Mouse (Mus musculus) embryonic facial prominence, embryonic 12.5 days (tissue): ENCODE measurements around the gene Vac14. TPM values are rescaled to one million over a fixed set of nuclear protein-coding genes. Genes with fewer than 3 reads are reported as not detected.
A peak's percentile ranks its signal among the peaks of the same experiment; 100 is the strongest.

Experiments used
- ATAC-seq: fragments of 200-750 bp; cut with Nextera tagmentation; 2 replicates; pipeline ENCODE4 v1.8.0; 2017; ENCODE audit not compliant: insufficient number of reproducible peaks, insufficient read depth, low FRiP score, low TSS enrichment
- H3K27ac ChIP-seq: fragments of 300-500 bp; sonication (generic); 2 replicates; pipeline ENCODE4 v1.5.1; 2016; ENCODE audit warnings: mild to moderate bottlenecking
- H3K27me3 ChIP-seq: fragments of 300-500 bp; sonication (generic); 2 replicates; pipeline ENCODE4 v1.6.1; 2016; ENCODE audit warnings: mild to moderate bottlenecking, moderate library complexity
- H3K36me3 ChIP-seq: fragments of 300-500 bp; sonication (generic); 2 replicates; pipeline ENCODE4 v1.6.1; 2016; ENCODE audit warnings: mild to moderate bottlenecking
- H3K4me1 ChIP-seq: fragments of 300-500 bp; sonication (generic); 2 replicates; pipeline ENCODE4 v1.6.1; 2016
- H3K4me2 ChIP-seq: fragments of 300-500 bp; sonication (generic); replicated peaks from 2 replicates; pipeline ENCODE4 v1.6.1; 2016; ENCODE audit warnings: mild to moderate bottlenecking, moderate library complexity
- H3K4me3 ChIP-seq: fragments of 300-500 bp; sonication (generic); 2 replicates; pipeline ENCODE4 v1.5.1; 2016; ENCODE audit warnings: mild to moderate bottlenecking
- H3K9ac ChIP-seq: fragments of 300-500 bp; sonication (generic); 2 replicates; pipeline ENCODE4 v1.6.1; 2016; ENCODE audit warnings: mild to moderate bottlenecking, moderate library complexity
- H3K9me3 ChIP-seq: fragments of 300-500 bp; sonication (generic); 2 replicates; pipeline ENCODE4 v1.6.1; 2016; ENCODE audit warnings: mild to moderate bottlenecking, moderate library complexity
- WGBS: fragments of 180-500 bp; shearing (Covaris S2); methylation state at CpG from one replicate; pipeline ENCODE4 v1.1.7; 2016; 5-methylcytosine and 5-hydroxymethylcytosine counted together
- polyA plus RNA-seq: library from polyadenylated mRNA; unstranded; fragments of >200 nt; fragmentation: Nextera tagmentation; extraction: Ambion mirVana; gene quantifications from 2 replicates; pipeline ENCODE4 v1.2.1, GENCODE M21; 2016

Vac14 gene
- polyA plus RNA-seq, 1 experiment from 2014 or later: 24.8 TPM

GRCm38 (mm10) chr8:110669932-110670628 is 51.7 kb downstream of the Vac14 start:
- WGBS: 77% methylated on average over 8 of the region's 8 CpGs
- Histone ChIP-seq H3K4me1 (no peaks in the 10 kb centered on the region; the same call in 1 of the 2 replicates), H3K4me2 (no peak overlapping the region), H3K27ac (no peak overlapping the region), H3K36me3 (peaks cover 8% of the 10 kb centered on the region; the same call in 1 of the 2 replicates), H3K9me3 (no peaks in the 10 kb centered on the region), H3K27me3 (no peaks in the 10 kb centered on the region), H3K9ac (no peak overlapping the region), H3K4me3 (no peak overlapping the region)
- no peak for ATAC-seq

GRCm38 (mm10) chr8:110671309-110671708 is 52.9 kb downstream of the Vac14 start:
- Histone ChIP-seq H3K9me3 (no peaks in the 10 kb centered on the region), H3K4me2 (no peak overlapping the region), H3K4me1 (peaks cover 6% of the 10 kb centered on the region), H3K9ac (no peak overlapping the region), H3K27me3 (no peaks in the 10 kb centered on the region), H3K4me3 (no peak overlapping the region), H3K27ac (no peak overlapping the region), H3K36me3 (peaks cover 11% of the 10 kb centered on the region; the same call in 1 of the 2 replicates)
- ATAC-seq: no peak
- 88% methylated on average over 6 of the region's 6 CpGs for whole genome bisulfite sequencing

- Histone ChIP-seq H3K27me3 (no peaks in the 10 kb centered on the region), H3K36me3 (peaks cover 11% of the 10 kb centered on the region; the same call in 1 of the 2 replicates), H3K9me3 (no peaks in the 10 kb centered on the region), H3K9ac (no peak overlapping the region), H3K27ac (peak overlapping the region; percentile 31; the same call in 1 of the 2 replicates), H3K4me3 (no peak overlapping the region), H3K4me1 (peaks cover 12% of the 10 kb centered on the region), H3K4me2 (no peak overlapping the region)
- 85% methylated on average over 2 of the region's 2 CpGs for WGBS
- no peak for ATAC-seq
These were observed 53.7 kb downstream of the Vac14 start for GRCm38 (mm10) chr8:110672133-110672532.

GRCm38 (mm10) chr8:110673168-110673567 is 54.8 kb downstream of the Vac14 start:
- H3K9ac ChIP-seq: no peak overlapping the region
- H3K4me3 ChIP-seq: no peak overlapping the region
- no peaks in the 10 kb centered on the region for H3K27me3 ChIP-seq
- H3K27ac ChIP-seq: no peak overlapping the region
- no peak overlapping the region for H3K4me2 ChIP-seq
- no peaks in the 10 kb centered on the region for H3K9me3 ChIP-seq
- H3K36me3 ChIP-seq: peaks cover 11% of the 10 kb centered on the region; the same call in 1 of the 2 replicates
- ATAC-seq: no peak
- H3K4me1 ChIP-seq: peaks cover 21% of the 10 kb centered on the region
- WGBS: 69% methylated on average over 2 of the region's 2 CpGs

GRCm38 (mm10) chr8:110674589-110674988 is 56.2 kb downstream of the Vac14 start:
- no peak overlapping the region for H3K4me3 ChIP-seq
- peaks cover 21% of the 10 kb centered on the region for H3K4me1 ChIP-seq

GRCm38 (mm10) chr8:110676702-110677101 is 58.3 kb downstream of the Vac14 start:
- Histone ChIP-seq H3K27me3 (no peaks in the 10 kb centered on the region), H3K36me3 (peaks cover 10% of the 10 kb centered on the region; the same call in 1 of the 2 replicates), H3K9me3 (no peaks in the 10 kb centered on the region), H3K4me3 (no peak overlapping the region), H3K4me2 (no peak overlapping the region), H3K27ac (peak overlapping the region; percentile 90), H3K4me1 (peaks cover 21% of the 10 kb centered on the region), H3K9ac (no peak overlapping the region)
- 29% methylated on average over 5 of the region's 5 CpGs for WGBS
- peak; percentile 92 for ATAC-seq

More at GRCm38 (mm10) chr8:110674589-110674988, 56.2 kb downstream of the Vac14 start:
- no peak overlapping the region for H3K9ac ChIP-seq
- no peak for ATAC-seq
- no peak overlapping the region for H3K27ac ChIP-seq
- no peak overlapping the region for H3K4me2 ChIP-seq
- 90% methylated on average over 1 of the region's 1 CpGs for WGBS
- peaks cover 11% of the 10 kb centered on the region; the same call in 1 of the 2 replicates for H3K36me3 ChIP-seq
- H3K9me3 ChIP-seq: no peaks in the 10 kb centered on the region
- no peaks in the 10 kb centered on the region for H3K27me3 ChIP-seq

- 68% methylated on average over 5 of the region's 5 CpGs for WGBS
- Histone ChIP-seq H3K27ac (peak overlapping the region; percentile 90), H3K9ac (no peak overlapping the region), H3K4me1 (peaks cover 21% of the 10 kb centered on the region), H3K9me3 (no peaks in the 10 kb centered on the region), H3K4me2 (no peak overlapping the region), H3K36me3 (peaks cover 6% of the 10 kb centered on the region), H3K27me3 (no peaks in the 10 kb centered on the region), H3K4me3 (no peak overlapping the region)
- no peak for ATAC-seq
These were observed 58.8 kb downstream of the Vac14 start for GRCm38 (mm10) chr8:110677174-110677660.

GRCm38 (mm10) chr8:110678989-110679388 is 60.6 kb downstream of the Vac14 start:
- Histone ChIP-seq H3K27ac (no peak overlapping the region), H3K27me3 (no peaks in the 10 kb centered on the region), H3K4me2 (no peak overlapping the region), H3K36me3 (peaks cover 19% of the 10 kb centered on the region), H3K4me3 (no peak overlapping the region), H3K9me3 (no peaks in the 10 kb centered on the region), H3K4me1 (peaks cover 21% of the 10 kb centered on the region), H3K9ac (no peak overlapping the region)
- WGBS: 65% methylated on average over 3 of the region's 3 CpGs
- no peak for ATAC-seq

- Histone ChIP-seq H3K27me3 (no peaks in the 10 kb centered on the region), H3K4me3 (no peak overlapping the region), H3K27ac (no peak overlapping the region), H3K36me3 (peaks cover 38% of the 10 kb centered on the region), H3K9ac (no peak overlapping the region), H3K9me3 (no peaks in the 10 kb centered on the region), H3K4me2 (no peak overlapping the region), H3K4me1 (peaks cover 5% of the 10 kb centered on the region; the same call in 1 of the 2 replicates)
- ATAC-seq: no peak
- WGBS: 83% methylated on average over 5 of the region's 5 CpGs
These were observed 69.3 kb downstream of the Vac14 start for GRCm38 (mm10) chr8:110687726-110688125.

GRCm38 (mm10) chr8:110689961-110690360 is 71.6 kb downstream of the Vac14 start:
- Histone ChIP-seq H3K9ac (no peak overlapping the region), H3K4me3 (no peak overlapping the region), H3K27ac (no peak overlapping the region), H3K27me3 (no peaks in the 10 kb centered on the region), H3K4me1 (peaks cover 5% of the 10 kb centered on the region; the same call in 1 of the 2 replicates), H3K36me3 (peaks cover 23% of the 10 kb centered on the region), H3K4me2 (no peak overlapping the region), H3K9me3 (no peaks in the 10 kb centered on the region)
- 82% methylated on average over 9 of the region's 9 CpGs for WGBS
- no peak for ATAC-seq

- peaks cover 2% of the 10 kb centered on the region; the same call in 1 of the 2 replicates for H3K36me3 ChIP-seq
- H3K27me3 ChIP-seq: no peaks in the 10 kb centered on the region
- H3K4me3 ChIP-seq: no peak overlapping the region
- WGBS: 64% methylated on average over 5 of the region's 5 CpGs
- no peak overlapping the region for H3K27ac ChIP-seq
- H3K9me3 ChIP-seq: no peaks in the 10 kb centered on the region
- no peak overlapping the region for H3K9ac ChIP-seq
- H3K4me1 ChIP-seq: peaks cover under 1% of the 10 kb centered on the region; the same call in 1 of the 2 replicates
- H3K4me2 ChIP-seq: no peak overlapping the region
- ATAC-seq: no peak
These were observed 75.8 kb downstream of the Vac14 start for GRCm38 (mm10) chr8:110694226-110694625.

- Histone ChIP-seq H3K4me2 (no peak overlapping the region), H3K27me3 (no peaks in the 10 kb centered on the region), H3K9ac (no peak overlapping the region), H3K27ac (no peak overlapping the region), H3K4me3 (no peak overlapping the region), H3K4me1 (no peaks in the 10 kb centered on the region), H3K36me3 (peaks cover 7% of the 10 kb centered on the region; the same call in 1 of the 2 replicates), H3K9me3 (no peaks in the 10 kb centered on the region)
- no peak for ATAC-seq
- 92% methylated on average over 4 of the region's 4 CpGs for WGBS
These were observed 76.4 kb downstream of the Vac14 start for GRCm38 (mm10) chr8:110694826-110695225.
